Mouse (Mus musculus): ENCODE measurements at regions not wholly inside any gene's neighbourhood (a gene's known extent, or its start where the extent isn't known, plus 50 kb on each side); places are given as distances from the start of the nearest gene placed in this dataset.

- 92% methylated on average over 7 of the region's 7 CpGs for WGBS
- Histone ChIP-seq H3K27ac (ENCODE audit: low read depth, low read length) (no peak overlapping the region), H3K4me3 (ENCODE audit: low read depth, low read length) (no peak overlapping the region), H3K9me3 (replicated peaks; ENCODE audit: control insufficient read depth, low read length) (no peaks in the 10 kb centered on the region), H3K9ac (ENCODE audit: low read length) (no peak overlapping the region), H3K4me1 (ENCODE audit: control insufficient read depth, insufficient read depth, low read length) (peaks cover 23% of the 10 kb centered on the region), H3K27me3 (replicated peaks; ENCODE audit: control insufficient read depth, insufficient read depth, low read length) (no peaks in the 10 kb centered on the region; the same call in 1 of the 2 replicates), H3K36me3 (ENCODE audit: control insufficient read depth, insufficient read depth, low read length) (no peaks in the 10 kb centered on the region), H3K4me2 (ENCODE audit: low read length) (no peak overlapping the region)
- no peak for ATAC-seq
- DNase-seq (ENCODE audit: low spot score) = no peak
Observed at GRCm38 (mm10) chr9:61232630-61233029, 139.5 kb upstream of the Tle3 start.

- 95% methylated on average over 2 of the region's 2 CpGs for WGBS
- no peak overlapping the region for H3K27ac ChIP-seq (ENCODE audit: low read depth, low read length)
- no peaks in the 10 kb centered on the region for H3K36me3 ChIP-seq (ENCODE audit: control insufficient read depth, insufficient read depth, low read length)
- DNase-seq (ENCODE audit: low spot score) = no peak
- H3K9ac ChIP-seq (ENCODE audit: low read length) = no peak overlapping the region
- H3K9me3 ChIP-seq (replicated peaks; ENCODE audit: control insufficient read depth, low read length) = no peaks in the 10 kb centered on the region
- no peaks in the 10 kb centered on the region; the same call in 1 of the 2 replicates for H3K27me3 ChIP-seq (replicated peaks; ENCODE audit: control insufficient read depth, insufficient read depth, low read length)
- ATAC-seq = no peak
- H3K4me1 ChIP-seq (ENCODE audit: control insufficient read depth, insufficient read depth, low read length) = peaks cover 19% of the 10 kb centered on the region
- no peak overlapping the region for H3K4me2 ChIP-seq (ENCODE audit: low read length)
- H3K4me3 ChIP-seq (ENCODE audit: low read depth, low read length) = no peak overlapping the region
Observed at GRCm38 (mm10) chr9:61233251-61233650, 138.9 kb upstream of the Tle3 start.

GRCm38 (mm10) chr9:61235653-61236610, 136.2 kb upstream of the Tle3 start:
- WGBS = 3% methylated on average over 17 of the region's 17 CpGs
- H3K27me3 ChIP-seq (replicated peaks; ENCODE audit: control insufficient read depth, insufficient read depth, low read length) = peaks cover 3% of the 10 kb centered on the region; the same call in 1 of the 2 replicates

GRCm38 (mm10) chr9:61238687-61239250, 133.4 kb upstream of the Tle3 start:
- Histone ChIP-seq H3K27me3 (replicated peaks; ENCODE audit: control insufficient read depth, insufficient read depth, low read length) (peaks cover 3% of the 10 kb centered on the region; the same call in 1 of the 2 replicates), H3K9ac (ENCODE audit: low read length) (no peak overlapping the region), H3K4me2 (ENCODE audit: low read length) (no peak overlapping the region), H3K27ac (ENCODE audit: low read depth, low read length) (no peak overlapping the region), H3K36me3 (ENCODE audit: control insufficient read depth, insufficient read depth, low read length) (no peaks in the 10 kb centered on the region), H3K4me1 (ENCODE audit: control insufficient read depth, insufficient read depth, low read length) (peaks cover 36% of the 10 kb centered on the region), H3K4me3 (ENCODE audit: low read depth, low read length) (no peak overlapping the region), H3K9me3 (replicated peaks; ENCODE audit: control insufficient read depth, low read length) (no peaks in the 10 kb centered on the region)
- no peak for DNase-seq (ENCODE audit: low spot score)
- ATAC-seq = no peak
- WGBS = 28% methylated on average over 4 of the region's 4 CpGs

More at GRCm38 (mm10) chr9:61235653-61236610, 136.2 kb upstream of the Tle3 start:
- peak overlapping the region; percentile 27; the same call in 1 of the 2 replicates for H3K27ac ChIP-seq (ENCODE audit: low read depth, low read length)
- H3K36me3 ChIP-seq (ENCODE audit: control insufficient read depth, insufficient read depth, low read length) = no peaks in the 10 kb centered on the region
- ATAC-seq = peak; percentile 85
- no peak overlapping the region for H3K9ac ChIP-seq (ENCODE audit: low read length)
- 0 out of 2 replicates have a peak overlapping the region, but pooled peaks have one; percentile 20 for H3K4me2 ChIP-seq (ENCODE audit: low read length)
- H3K4me3 ChIP-seq (ENCODE audit: low read depth, low read length) = no peak overlapping the region
- no peaks in the 10 kb centered on the region for H3K9me3 ChIP-seq (replicated peaks; ENCODE audit: control insufficient read depth, low read length)
- H3K4me1 ChIP-seq (ENCODE audit: control insufficient read depth, insufficient read depth, low read length) = peaks cover 25% of the 10 kb centered on the region
- peak; percentile 84 for DNase-seq (ENCODE audit: low spot score)

- Histone ChIP-seq H3K27me3 (replicated peaks; ENCODE audit: control insufficient read depth, insufficient read depth, low read length) (peaks cover 3% of the 10 kb centered on the region; the same call in 1 of the 2 replicates), H3K4me2 (ENCODE audit: low read length) (no peak overlapping the region), H3K9ac (ENCODE audit: low read length) (no peak overlapping the region), H3K27ac (ENCODE audit: low read depth, low read length) (no peak overlapping the region), H3K9me3 (replicated peaks; ENCODE audit: control insufficient read depth, low read length) (no peaks in the 10 kb centered on the region), H3K4me1 (ENCODE audit: control insufficient read depth, insufficient read depth, low read length) (peaks cover 36% of the 10 kb centered on the region), H3K4me3 (ENCODE audit: low read depth, low read length) (no peak overlapping the region), H3K36me3 (ENCODE audit: control insufficient read depth, insufficient read depth, low read length) (no peaks in the 10 kb centered on the region)
- ATAC-seq = no peak
- WGBS = 59% methylated on average over 4 of the region's 4 CpGs
- no peak for DNase-seq (ENCODE audit: low spot score)
Observed at GRCm38 (mm10) chr9:61239328-61239727, 132.8 kb upstream of the Tle3 start.

- DNase-seq (ENCODE audit: low spot score) (peak; percentile 72), ATAC-seq (peak; percentile 73)
- H3K4me3 ChIP-seq (ENCODE audit: low read depth, low read length) = no peak overlapping the region
- H3K9me3 ChIP-seq (replicated peaks; ENCODE audit: control insufficient read depth, low read length) = 0 out of 2 replicates have a peak, but pooled peaks cover 5% of the 10 kb centered on the region
- H3K27ac ChIP-seq (ENCODE audit: low read depth, low read length) = peak overlapping the region; percentile 23; the same call in 1 of the 2 replicates
- peaks cover 26% of the 10 kb centered on the region for H3K4me1 ChIP-seq (ENCODE audit: control insufficient read depth, insufficient read depth, low read length)
- H3K4me2 ChIP-seq (ENCODE audit: low read length) = no peak overlapping the region
- no peaks in the 10 kb centered on the region for H3K36me3 ChIP-seq (ENCODE audit: control insufficient read depth, insufficient read depth, low read length)
- H3K9ac ChIP-seq (ENCODE audit: low read length) = no peak overlapping the region
- 13% methylated on average over 8 of the region's 8 CpGs for WGBS
- H3K27me3 ChIP-seq (replicated peaks; ENCODE audit: control insufficient read depth, insufficient read depth, low read length) = peaks cover 3% of the 10 kb centered on the region; the same call in 1 of the 2 replicates
Observed at GRCm38 (mm10) chr9:61241442-61241841, 130.7 kb upstream of the Tle3 start.

- H3K27ac ChIP-seq (ENCODE audit: low read depth, low read length) = no peak overlapping the region
- 67% methylated on average over 9 of the region's 9 CpGs for WGBS
- 0 out of 2 replicates have a peak, but pooled peaks cover 5% of the 10 kb centered on the region for H3K9me3 ChIP-seq (replicated peaks; ENCODE audit: control insufficient read depth, low read length)
- no peak overlapping the region for H3K4me2 ChIP-seq (ENCODE audit: low read length)
- DNase-seq (ENCODE audit: low spot score) (no peak), ATAC-seq (0 out of 2 replicates have a peak, but pooled peaks have one; percentile 37)
- peaks cover 3% of the 10 kb centered on the region; the same call in 1 of the 2 replicates for H3K27me3 ChIP-seq (replicated peaks; ENCODE audit: control insufficient read depth, insufficient read depth, low read length)
- no peak overlapping the region for H3K4me3 ChIP-seq (ENCODE audit: low read depth, low read length)
- peaks cover 20% of the 10 kb centered on the region for H3K4me1 ChIP-seq (ENCODE audit: control insufficient read depth, insufficient read depth, low read length)
- no peaks in the 10 kb centered on the region for H3K36me3 ChIP-seq (ENCODE audit: control insufficient read depth, insufficient read depth, low read length)
- H3K9ac ChIP-seq (ENCODE audit: low read length) = no peak overlapping the region
Observed at GRCm38 (mm10) chr9:61242167-61242860, 129.9 kb upstream of the Tle3 start.

GRCm38 (mm10) chr9:61243289-61243688, 128.9 kb upstream of the Tle3 start:
- Histone ChIP-seq H3K27me3 (replicated peaks; ENCODE audit: control insufficient read depth, insufficient read depth, low read length) (0 out of 2 replicates have a peak, but pooled peaks cover 3% of the 10 kb centered on the region), H3K9me3 (replicated peaks; ENCODE audit: control insufficient read depth, low read length) (0 out of 2 replicates have a peak, but pooled peaks cover 5% of the 10 kb centered on the region), H3K9ac (ENCODE audit: low read length) (no peak overlapping the region), H3K27ac (ENCODE audit: low read depth, low read length) (no peak overlapping the region), H3K4me1 (ENCODE audit: control insufficient read depth, insufficient read depth, low read length) (peaks cover 20% of the 10 kb centered on the region), H3K4me3 (ENCODE audit: low read depth, low read length) (no peak overlapping the region), H3K36me3 (ENCODE audit: control insufficient read depth, insufficient read depth, low read length) (no peaks in the 10 kb centered on the region), H3K4me2 (ENCODE audit: low read length) (no peak overlapping the region)
- no peak for ATAC-seq
- WGBS = 73% methylated on average over 6 of the region's 6 CpGs
- no peak for DNase-seq (ENCODE audit: low spot score)
